Mouse (Mus musculus): ENCODE data around the gene Sigirr. TPM values are rescaled to one million over a fixed set of nuclear protein-coding genes. Genes with fewer than 3 reads are reported as not detected.

The Sigirr gene
- total RNA-seq, 2 experiments from 2014 or later, result 6.7 to 8.2 TPM

Other genes starting within 250 kb of the Sigirr start
- gene Gm45785, start 244.2 kb downstream of the Sigirr start, total RNA-seq (2021), result not detected
- 10 to 100 TPM; 27.0 to 29.8 TPM for gene Ric8a, start 243.6 kb downstream of the Sigirr start, total RNA-seq (2021)
- 10 to 100 TPM; 13.1 to 15.9 TPM for gene Bet1l, start 243.0 kb downstream of the Sigirr start, total RNA-seq (2021)
- 100 to 1,000 TPM; 111 to 114 TPM for gene Psmd13, start 218.6 kb downstream of the Sigirr start, total RNA-seq (2021)
- gene Sirt3, start 218.3 kb downstream of the Sigirr start, total RNA-seq (2021), result 10 to 100 TPM; 53.4 to 58.2 TPM
- 1,000 to 10,000 TPM; 1,771 to 1,883 TPM for gene Cox8b, start 200.1 kb downstream of the Sigirr start, total RNA-seq (2021)
- gene Nlrp6, start 179.7 kb downstream of the Sigirr start, total RNA-seq (2021), result not detected
- gene Pgghg, start 159.2 kb downstream of the Sigirr start, total RNA-seq (2021), result 1 to 10 TPM; 7.7 to 8.6 TPM
- gene Ifitm5, start 150.3 kb downstream of the Sigirr start, total RNA-seq (2021), result 1 to 10 TPM in 1 of 2 experiments, not detected in 1; 1.1 TPM
- gene Gm45717, start 144.6 kb downstream of the Sigirr start, total RNA-seq (2021), result not detected
- gene Ifitm2, start 144.6 kb downstream of the Sigirr start, total RNA-seq (2021), result 100 to 1,000 TPM; 168 to 187 TPM
- 1 to 10 TPM; 2.4 to 3.8 TPM for gene Ifitm1, start 133.4 kb downstream of the Sigirr start, total RNA-seq (2021)
- 100 to 1,000 TPM; 104 to 117 TPM for gene Ifitm3, start 89.8 kb downstream of the Sigirr start, total RNA-seq (2021)
- gene Ifitm6, start 82.6 kb downstream of the Sigirr start, total RNA-seq (2021), result under 1 TPM in 1 of 2 experiments, not detected in 1; 0.69 TPM
- gene Gm17387, start 71.4 kb downstream of the Sigirr start, total RNA-seq (2021), result not detected
- under 1 TPM in 1 of 2 experiments, not detected in 1; 0.22 TPM for gene B4galnt4, start 39.5 kb downstream of the Sigirr start, total RNA-seq (2021)
- under 1 TPM in 1 of 2 experiments, not detected in 1; 0.24 TPM for gene Pkp3, start 22.4 kb downstream of the Sigirr start, total RNA-seq (2021)
- under 1 TPM; 0.10 to 0.14 TPM for gene Ano9, start 17.2 kb upstream of the Sigirr start, total RNA-seq (2021)
- 10 to 100 TPM; 37.4 to 45.9 TPM for gene Ptdss2, start 21.8 kb upstream of the Sigirr start, total RNA-seq (2021)
- gene Rnh1, start 72.3 kb upstream of the Sigirr start, total RNA-seq (2021), result 10 to 100 TPM; 72.9 to 75.3 TPM
- 100 to 1,000 TPM; 102 to 114 TPM for gene Hras, start 93.4 kb upstream of the Sigirr start, total RNA-seq (2021)
- gene Lrrc56, start 93.6 kb upstream of the Sigirr start, total RNA-seq (2021), result 1 to 10 TPM; 3.3 to 4.0 TPM
- gene Lmntd2, start 113.5 kb upstream of the Sigirr start, total RNA-seq (2021), result not detected
- 1 to 10 TPM; 1.9 to 4.9 TPM for gene Rassf7, start 115.3 kb upstream of the Sigirr start, total RNA-seq (2021)
- 10 to 100 TPM; 46.1 to 47.4 TPM for gene Phrf1, start 128.2 kb upstream of the Sigirr start, total RNA-seq (2021)
- 1 to 10 TPM; 1.7 TPM for gene Irf7, start 165.9 kb upstream of the Sigirr start, total RNA-seq (2021)
- not detected for gene Cdhr5, start 176.2 kb upstream of the Sigirr start, total RNA-seq (2021)
- gene Sct, start 178.6 kb upstream of the Sigirr start, total RNA-seq (2021), result under 1 TPM in 1 of 2 experiments, not detected in 1; 0.48 TPM
- gene Drd4, start 191.4 kb upstream of the Sigirr start, total RNA-seq (2021), result not detected
- 10 to 100 TPM; 25.0 to 27.0 TPM for gene Deaf1, start 227.1 kb upstream of the Sigirr start, total RNA-seq (2021)
- gene Tmem80, start 227.2 kb upstream of the Sigirr start, total RNA-seq (2021), result 10 to 100 TPM; 13.5 to 14.7 TPM
- gene Eps8l2, start 238.3 kb upstream of the Sigirr start, total RNA-seq (2021), result 1 to 10 TPM; 2.8 to 3.0 TPM

Measured in heart, postnatal 10 days (tissue).